Mouse (Mus musculus) ovary, postnatal 14 days (tissue): Measurements from ENCODE around the gene Rhov.
A peak's percentile ranks its signal among the peaks of the same experiment; 100 is the strongest.

ENCODE experiments used
- DNase-seq: peaks from one replicate; pipeline ENCODE4 v3.0.0; 2022; ENCODE audit warnings: low spot score

Rhov gene

DNA sequence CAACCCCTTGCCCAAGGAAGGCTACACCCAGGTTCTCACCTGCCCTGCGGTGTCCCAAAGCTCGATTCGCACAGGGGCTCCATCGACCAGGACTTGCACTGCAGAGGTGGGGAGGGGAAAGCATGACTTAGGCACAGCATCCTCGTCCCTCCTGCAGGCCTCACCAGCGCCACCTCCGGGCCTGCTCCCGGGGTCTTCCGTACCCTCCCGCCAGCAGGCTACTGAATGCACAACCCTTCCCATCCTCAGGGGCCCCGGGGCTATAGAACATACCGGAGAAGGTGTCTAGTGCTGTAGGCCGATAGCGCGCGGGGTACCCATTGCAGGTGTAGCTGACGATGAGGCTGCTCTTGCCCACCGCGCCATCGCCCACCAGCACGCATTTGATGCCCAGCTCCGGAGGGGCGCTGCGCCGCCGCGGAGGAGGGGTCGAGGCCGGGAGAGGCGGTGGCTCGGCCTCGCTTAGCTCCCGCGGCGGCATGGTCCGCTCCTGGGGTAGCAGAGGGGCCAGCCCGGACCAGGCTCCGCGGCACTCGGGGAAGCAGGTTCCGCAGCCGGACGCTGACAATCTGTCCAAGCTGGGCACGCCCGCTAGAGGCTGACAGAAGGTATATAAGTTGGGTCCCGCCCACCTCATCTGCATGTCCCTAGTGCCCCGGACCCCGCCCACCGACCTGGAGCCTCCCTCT lies at the start of gene Rhov:
Rhov (minus strand) TSS at position 630 of the 689 bp plus-strand sequence.
- no peak for DNase-seq

GRCm38 (mm10) chr2:119320571-119320970 lies 49.5 kb upstream of the Rhov start:
- DNase-seq: no peak

- DNase-seq: no peak
Observed at GRCm38 (mm10) chr2:119318043-119318710, 47.1 kb upstream of the Rhov start.

DNA sequence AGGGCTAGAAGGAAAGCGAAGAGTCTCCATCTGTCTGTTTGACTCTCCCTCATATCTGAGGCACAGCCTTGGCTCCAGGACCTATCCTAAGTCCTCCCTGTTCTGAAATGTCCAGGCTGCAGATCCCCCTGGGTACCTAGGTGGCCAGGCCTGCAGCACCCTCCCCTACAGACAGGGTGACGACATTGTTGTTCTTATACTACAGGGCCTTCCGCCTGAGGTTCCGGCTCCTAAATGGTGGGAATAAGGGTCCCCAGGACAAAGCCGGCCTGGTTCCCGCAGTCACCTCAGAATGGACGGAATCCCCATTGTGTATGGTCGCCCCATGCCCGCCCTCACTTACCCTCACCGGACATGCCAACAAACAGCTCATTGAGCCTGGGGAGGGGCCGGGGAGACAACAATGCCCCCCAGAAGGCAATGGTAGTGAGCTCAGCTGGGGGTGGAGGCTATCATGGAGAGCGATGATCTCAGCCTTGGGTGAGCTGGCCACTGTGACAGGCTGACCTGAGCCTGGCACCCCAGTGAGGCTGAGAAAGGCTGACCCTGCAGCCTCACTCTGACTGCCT lies 43.8 kb upstream of the Rhov start:
- DNase-seq: no peak

GRCm38 (mm10) chr2:119313780-119314479 lies 42.9 kb upstream of the Rhov start:
- DNase-seq: no peak

DNA sequence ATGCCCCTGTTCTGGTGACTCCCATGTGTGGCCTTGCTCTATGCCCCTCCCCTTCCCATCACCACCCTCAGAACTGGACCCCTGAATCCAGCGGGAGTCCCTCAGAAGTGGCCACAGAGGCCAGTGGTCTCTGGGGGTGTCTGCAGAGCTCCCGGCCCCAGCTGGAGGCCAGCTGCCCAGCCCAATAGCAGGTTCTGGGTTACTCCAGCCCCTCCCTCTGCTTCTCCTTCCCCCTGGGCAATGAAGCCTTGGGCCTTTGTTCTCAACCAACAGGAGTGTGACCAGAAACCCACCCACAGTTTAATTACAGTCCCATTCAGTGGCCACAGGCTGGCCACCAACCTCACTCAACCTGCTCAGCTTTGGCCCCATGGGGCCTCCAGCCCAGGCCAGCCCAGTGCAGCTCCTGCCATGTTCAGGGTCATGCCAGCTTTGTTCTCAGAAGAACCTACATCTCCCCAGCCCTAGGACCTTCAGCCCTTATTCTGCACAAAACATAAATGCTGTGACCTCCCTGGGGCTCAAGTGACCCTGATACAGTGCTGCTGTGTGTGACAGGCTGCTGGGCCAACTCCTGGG lies 41.4 kb upstream of the Rhov start:
- DNase-seq: no peak

GRCm38 (mm10) chr2:119311544-119311943 lies 40.5 kb upstream of the Rhov start:
- DNase-seq: no peak

GRCm38 (mm10) chr2:119304798-119305208 lies 33.7 kb upstream of the Rhov start:
- DNase-seq: no peak

GRCm38 (mm10) chr2:119304391-119304790 lies 33.3 kb upstream of the Rhov start:
- DNase-seq: no peak

GRCm38 (mm10) chr2:119302876-119303275 lies 31.8 kb upstream of the Rhov start:
- no peak for DNase-seq

DNA sequence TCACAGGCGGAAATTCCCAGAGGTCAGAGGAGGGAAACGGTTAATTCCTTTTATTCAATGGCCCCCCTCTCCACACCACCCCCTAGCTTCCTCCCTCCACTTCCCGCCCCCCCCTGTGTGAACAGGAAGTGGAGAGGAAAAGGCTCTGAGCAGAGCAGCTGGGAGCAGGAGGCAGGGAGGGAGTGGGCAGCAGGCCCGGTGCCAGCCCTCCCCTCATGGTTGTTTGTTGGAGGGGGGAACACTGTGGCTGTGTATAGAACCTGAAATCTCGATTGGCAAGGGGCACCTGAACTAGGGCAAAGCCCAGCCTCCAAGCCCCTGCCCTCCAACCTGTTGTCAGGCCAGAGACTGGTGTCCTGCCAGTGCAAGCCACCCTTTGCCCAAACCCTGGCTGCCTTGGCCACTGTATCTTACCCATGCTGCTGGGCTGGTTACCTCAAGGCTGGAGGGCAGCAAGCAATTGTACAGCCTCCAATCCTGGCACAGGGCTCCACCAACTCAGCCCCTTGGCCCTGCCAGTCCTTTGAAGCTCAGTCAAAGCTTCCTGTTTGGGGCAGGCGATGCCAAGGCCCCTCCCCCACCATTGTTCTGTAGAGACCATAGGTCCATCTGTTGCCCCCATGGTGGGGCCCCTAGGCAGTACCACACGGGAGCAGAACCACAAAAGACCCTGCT lies 29.9 kb upstream of the Rhov start:
- no peak for DNase-seq

- DNase-seq: peak; percentile 76
Observed at GRCm38 (mm10) chr2:119299981-119300818, 29.1 kb upstream of the Rhov start.

GRCm38 (mm10) chr2:119298839-119299238 lies 27.8 kb upstream of the Rhov start:
- DNase-seq: no peak

GRCm38 (mm10) chr2:119298330-119298729 lies 27.3 kb upstream of the Rhov start:
- DNase-seq: peak; percentile 64

DNA sequence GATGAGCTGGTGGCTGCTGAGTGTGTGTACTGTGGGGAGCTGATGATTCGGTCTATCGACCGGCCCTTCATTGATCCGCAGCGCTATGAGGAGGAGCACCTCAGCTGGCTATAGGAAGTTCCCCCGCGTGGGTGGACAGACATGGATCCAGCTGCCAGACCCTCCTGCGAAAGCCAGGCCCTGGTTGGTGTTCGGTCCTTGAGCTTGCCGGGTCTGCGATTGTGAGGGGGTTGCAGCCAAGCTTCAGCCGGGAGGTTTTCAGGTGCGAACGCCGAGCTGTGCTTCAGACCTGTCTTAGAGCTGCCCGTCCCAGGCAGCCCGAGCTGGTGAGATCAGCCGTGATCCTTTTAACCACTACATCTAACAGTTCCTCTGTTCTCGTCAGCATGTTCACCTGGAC lies 26.4 kb upstream of the Rhov start:
- DNase-seq: no peak

DNA sequence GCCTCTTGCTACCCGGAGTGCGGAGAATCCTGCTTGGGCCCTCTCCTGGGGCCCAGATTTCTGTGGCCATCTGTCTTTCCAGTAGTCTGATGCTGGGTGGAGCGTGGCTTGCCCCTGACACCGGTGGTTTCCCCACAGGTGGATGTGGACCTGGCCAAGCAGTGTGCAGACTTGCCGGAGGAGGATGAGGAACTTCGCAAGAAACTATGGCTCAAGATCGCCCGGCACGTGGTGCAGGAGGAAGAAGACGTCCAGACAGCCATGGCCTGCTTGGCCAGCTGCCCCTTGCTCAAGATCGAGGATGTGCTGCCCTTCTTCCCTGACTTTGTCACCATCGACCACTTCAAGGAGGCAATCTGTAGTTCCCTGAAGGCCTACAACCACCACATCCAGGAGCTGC lies 25.7 kb upstream of the Rhov start:
- DNase-seq: no peak

GRCm38 (mm10) chr2:119294411-119294810 lies 23.3 kb upstream of the Rhov start:
- DNase-seq: no peak

- DNase-seq: no peak
Observed at GRCm38 (mm10) chr2:119293776-119294390, 22.8 kb upstream of the Rhov start.

GRCm38 (mm10) chr2:119293311-119293710 lies 22.2 kb upstream of the Rhov start:
- DNase-seq: no peak

DNA sequence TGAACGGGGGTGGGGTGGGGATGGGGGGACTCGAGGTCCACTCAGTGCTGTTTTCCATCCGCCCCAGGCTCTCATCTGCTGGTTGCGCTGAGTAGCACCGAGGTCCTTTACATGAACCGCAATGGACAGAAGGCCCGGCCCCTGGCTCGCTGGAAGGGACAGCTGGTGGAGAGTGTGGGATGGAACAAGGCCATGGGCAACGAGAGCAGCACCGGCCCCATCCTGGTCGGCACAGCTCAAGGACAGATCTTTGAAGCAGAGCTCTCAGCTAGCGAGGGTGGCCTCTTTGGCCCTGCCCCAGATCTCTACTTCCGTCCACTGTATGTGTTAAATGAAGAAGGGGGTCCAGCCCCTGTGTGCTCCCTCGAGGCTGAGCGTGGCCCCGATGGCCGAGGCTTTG lies 21.8 kb upstream of the Rhov start:
- DNase-seq: no peak

- no peak for DNase-seq
Observed at GRCm38 (mm10) chr2:119292281-119292680, 21.2 kb upstream of the Rhov start.
